Mouse (Mus musculus): Measurements from ENCODE around the gene Col6a1. TPM values are rescaled to one million over a fixed set of nuclear protein-coding genes. Genes with fewer than 3 reads are reported as not detected.

Col6a1 gene
- polyA plus RNA-seq, 1 experiment: not detected

DNA sequence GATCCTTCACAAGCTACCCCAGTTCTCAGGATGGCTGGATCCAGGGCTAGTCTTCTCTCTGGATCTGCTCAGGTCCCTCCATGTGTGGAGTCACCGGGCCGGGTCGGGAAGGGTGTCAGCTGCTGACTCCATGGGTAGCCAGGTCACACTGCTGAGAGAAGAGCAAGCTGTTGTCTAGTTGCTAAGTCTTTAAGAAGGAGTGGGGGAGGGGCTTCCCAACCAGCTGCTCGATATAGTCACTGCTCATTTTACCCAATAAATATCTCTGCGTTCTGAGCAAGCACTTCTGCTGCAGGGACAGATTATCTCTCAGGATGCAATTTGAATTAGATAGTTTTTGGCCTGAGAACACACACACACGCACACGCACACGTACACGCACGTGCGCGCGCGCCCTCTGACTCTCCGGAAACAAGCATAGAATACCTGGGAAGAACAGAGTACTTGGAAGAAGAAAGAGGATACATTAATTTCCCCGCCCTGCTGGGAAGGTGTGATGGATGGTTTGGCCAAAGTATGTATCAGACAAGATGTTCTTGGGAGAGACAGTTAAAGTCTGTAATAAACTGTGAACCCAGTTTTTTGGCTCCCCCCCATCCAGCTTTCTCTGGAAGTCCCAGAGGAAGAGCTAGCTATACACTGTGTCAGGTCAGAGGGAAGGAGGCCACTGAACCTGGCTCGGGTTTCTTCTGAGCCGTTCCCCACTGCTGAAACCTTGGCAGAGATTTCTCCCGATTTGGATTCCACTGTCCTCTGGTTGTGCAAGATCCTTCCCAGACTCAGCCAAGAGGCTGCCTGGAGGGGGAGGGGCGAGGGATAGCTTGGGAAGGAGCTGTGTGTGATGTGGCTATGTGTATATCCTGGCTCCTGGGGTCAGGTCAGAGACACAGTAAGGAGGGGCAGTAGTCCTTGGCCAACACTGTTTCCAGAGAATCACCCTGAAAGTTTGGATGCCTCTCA is 61.5 kb downstream of the Col6a1 start:
- TF ChIP-seq POLR2A (IDR thresholded peaks at IDR 0.05; ENCODE audit: insufficient read depth, low read depth, low read length): no peak
- TF ChIP-seq CTCF (IDR thresholded peaks at IDR 0.05; ENCODE audit: insufficient read depth, low read depth, low read length): no peak
- Histone ChIP-seq H3K4me3 (ENCODE audit: insufficient read depth, low read depth, low read length) (no peak overlapping the region), H3K4me1 (ENCODE audit: control insufficient read depth, insufficient read depth, low read length) (peaks cover 11% of the 10 kb centered on the region), H3K27ac (ENCODE audit: insufficient read depth, low read depth, low read length) (peak overlapping the region; percentile 14; the same call in 1 of the 2 replicates)
- 82% methylated on average over 20 of the region's 20 CpGs for WGBS

Other genes starting within 250 kb of the Col6a1 start
- not detected in 2 replicates for gene Lss, start 194.6 kb downstream of the Col6a1 start, polyA plus RNA-seq (2012; ENCODE audit: insufficient read depth, insufficient read length, low replicate concordance, missing spikeins)
- gene Spatc1l, start 163.9 kb downstream of the Col6a1 start, polyA plus RNA-seq (2012; ENCODE audit: insufficient read depth, insufficient read length, low replicate concordance, missing spikeins): not detected in 2 replicates
- gene Ftcd, start 150.5 kb downstream of the Col6a1 start, polyA plus RNA-seq (2012; ENCODE audit: insufficient read depth, insufficient read length, low replicate concordance, missing spikeins): not detected in 2 replicates
- not detected in 2 replicates for gene Col6a2, start 102.5 kb downstream of the Col6a1 start, polyA plus RNA-seq (2012; ENCODE audit: insufficient read depth, insufficient read length, low replicate concordance, missing spikeins)
- gene Pcbp3, start 235.7 kb upstream of the Col6a1 start, polyA plus RNA-seq (2012; ENCODE audit: insufficient read depth, insufficient read length, low replicate concordance, missing spikeins): not detected in 2 replicates